Mouse (Mus musculus) testis, adult 2 months (tissue): ENCODE results near the gene Prrxl1.

Experiments used
- CTCF ChIP-seq: fragments of 200-500 bp; IDR thresholded peaks from 2 replicates; pipeline ENCODE4 v1.5.1; 2012; ENCODE audit warnings: low read depth, mild to moderate bottlenecking, inconsistent platforms, low read length, moderate library complexity; ENCODE audit not compliant: control insufficient read depth, insufficient read depth, insufficient replicate concordance
- POLR2A ChIP-seq: fragments of 200-500 bp; IDR thresholded peaks from 2 replicates; pipeline ENCODE4 v1.6.1; 2012; ENCODE audit warnings: low read depth, mild to moderate bottlenecking, inconsistent platforms, low read length, moderate library complexity; ENCODE audit not compliant: control insufficient read depth

- TF ChIP-seq CTCF (no peak), POLR2A (no peak)
Measured at GRCm38 (mm10) chr14:32553198-32553903, 45.9 kb upstream of the Prrxl1 start.
